Mouse (Mus musculus): ENCODE data around the gene Maz. TPM values are rescaled to one million over a fixed set of nuclear protein-coding genes. Genes with fewer than 3 reads are reported as not detected.

Maz gene
- polyA plus RNA-seq, 1 experiment from 2014 or later = 73.1 TPM

DNA sequence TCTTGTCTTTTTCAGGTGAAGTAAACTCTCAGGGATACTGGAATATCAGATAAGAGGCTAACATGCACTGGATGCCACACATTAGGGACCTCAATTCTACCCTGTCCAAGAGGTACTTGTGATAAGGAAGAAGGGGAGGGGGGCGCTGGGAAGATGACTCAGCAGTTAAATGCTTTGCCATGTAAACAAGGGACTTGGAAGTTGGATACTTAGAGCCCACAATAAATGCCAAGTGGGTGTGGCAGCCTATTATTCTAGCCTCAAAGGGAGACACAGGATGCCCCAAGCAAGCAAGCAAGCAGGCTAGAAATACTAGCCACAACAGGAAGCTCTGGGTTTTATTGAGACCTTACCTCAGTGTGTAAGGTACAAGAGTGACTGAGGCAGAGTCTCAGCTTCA lies 4.4 kb upstream of the Maz start:
- H3K9ac ChIP-seq (ENCODE audit: low read depth, low read length) = no peak overlapping the region
- no peak overlapping the region for H3K27ac ChIP-seq (ENCODE audit: low read depth, low read length)
- no peak for ATAC-seq (ENCODE audit: low FRiP score, low TSS enrichment)
- H3K4me1 ChIP-seq (ENCODE audit: control insufficient read depth, insufficient read depth, low read length) = peaks cover 7% of the 10 kb centered on the region; the same call in 1 of the 2 replicates
- no peaks in the 10 kb centered on the region for H3K9me3 ChIP-seq (ENCODE audit: control insufficient read depth, low read length)
- H3K4me2 ChIP-seq (replicated peaks; ENCODE audit: low read depth, low read length) = no peak overlapping the region
- 76% methylated on average over 1 of the region's 1 CpGs for WGBS
- no peak overlapping the region for H3K4me3 ChIP-seq (ENCODE audit: low read length)
- H3K36me3 ChIP-seq (ENCODE audit: control insufficient read depth, insufficient read depth, low read length) = peaks cover 81% of the 10 kb centered on the region
- H3K27me3 ChIP-seq (ENCODE audit: control insufficient read depth, insufficient read depth, low read length) = no peaks in the 10 kb centered on the region

DNA sequence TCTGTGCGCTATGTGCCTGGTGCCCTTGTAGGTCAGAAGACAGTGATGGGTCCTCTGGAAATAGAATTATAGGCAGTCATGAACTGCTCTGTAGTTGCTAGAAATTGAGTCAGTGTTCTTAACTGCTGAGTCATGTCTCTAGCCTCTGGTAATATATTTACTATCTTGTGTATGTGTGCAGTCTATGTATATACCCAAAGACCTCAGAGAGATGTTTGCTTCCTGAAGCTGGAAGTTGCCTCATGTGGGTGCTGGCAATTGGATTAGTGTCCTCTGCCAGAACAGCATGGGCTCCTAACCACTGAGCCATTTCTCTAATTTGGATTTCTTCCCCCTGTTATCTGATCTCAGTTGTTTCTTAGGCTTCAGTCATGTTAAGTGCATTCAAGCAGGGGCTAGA lies 3.3 kb upstream of the Maz start:
- H3K4me1 ChIP-seq (ENCODE audit: control insufficient read depth, insufficient read depth, low read length) = peaks cover 7% of the 10 kb centered on the region; the same call in 1 of the 2 replicates
- 89% methylated on average over 1 of the region's 1 CpGs for WGBS
- H3K4me3 ChIP-seq (ENCODE audit: low read length) = no peak overlapping the region
- no peak overlapping the region for H3K27ac ChIP-seq (ENCODE audit: low read depth, low read length)
- ATAC-seq (ENCODE audit: low FRiP score, low TSS enrichment) = no peak
- no peaks in the 10 kb centered on the region for H3K9me3 ChIP-seq (ENCODE audit: control insufficient read depth, low read length)
- no peak overlapping the region for H3K4me2 ChIP-seq (replicated peaks; ENCODE audit: low read depth, low read length)
- H3K36me3 ChIP-seq (ENCODE audit: control insufficient read depth, insufficient read depth, low read length) = peaks cover 73% of the 10 kb centered on the region
- no peak overlapping the region for H3K9ac ChIP-seq (ENCODE audit: low read depth, low read length)
- H3K27me3 ChIP-seq (ENCODE audit: control insufficient read depth, insufficient read depth, low read length) = no peaks in the 10 kb centered on the region

DNA sequence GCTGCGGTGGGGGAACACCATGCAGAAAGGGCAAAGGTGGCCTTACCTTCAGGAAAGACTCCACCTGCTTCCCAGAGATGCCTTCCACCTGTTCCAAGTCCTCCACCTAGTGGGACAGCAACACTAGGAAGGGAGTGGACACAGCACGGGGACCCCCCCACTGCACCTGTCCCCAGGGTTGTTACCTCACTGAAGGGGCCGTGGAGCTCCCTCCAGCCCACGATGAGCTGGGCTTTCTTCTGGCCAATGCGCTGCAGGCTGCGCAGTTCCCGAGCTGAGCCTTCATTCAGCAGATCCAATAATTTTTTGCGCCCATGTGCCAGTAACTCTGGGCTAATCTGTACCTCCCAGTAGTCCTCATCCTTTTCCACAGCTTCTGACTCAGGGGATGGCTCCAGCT lies 1.0 kb upstream of the Maz start:
- 72% methylated on average over 8 of the region's 8 CpGs for WGBS
- Histone ChIP-seq H3K4me3 (ENCODE audit: low read length) (peak overlapping the region; percentile 94), H3K27me3 (ENCODE audit: control insufficient read depth, insufficient read depth, low read length) (no peaks in the 10 kb centered on the region), H3K4me2 (replicated peaks; ENCODE audit: low read depth, low read length) (peak overlapping the region; percentile 87), H3K9ac (ENCODE audit: low read depth, low read length) (peak overlapping the region; percentile 96), H3K4me1 (ENCODE audit: control insufficient read depth, insufficient read depth, low read length) (peaks cover 24% of the 10 kb centered on the region), H3K27ac (ENCODE audit: low read depth, low read length) (peak overlapping the region; percentile 90), H3K9me3 (ENCODE audit: control insufficient read depth, low read length) (no peaks in the 10 kb centered on the region), H3K36me3 (ENCODE audit: control insufficient read depth, insufficient read depth, low read length) (peaks cover 70% of the 10 kb centered on the region)
- 0 out of 2 replicates have a peak, but pooled peaks have one; percentile 0 for ATAC-seq (ENCODE audit: low FRiP score, low TSS enrichment)

DNA sequence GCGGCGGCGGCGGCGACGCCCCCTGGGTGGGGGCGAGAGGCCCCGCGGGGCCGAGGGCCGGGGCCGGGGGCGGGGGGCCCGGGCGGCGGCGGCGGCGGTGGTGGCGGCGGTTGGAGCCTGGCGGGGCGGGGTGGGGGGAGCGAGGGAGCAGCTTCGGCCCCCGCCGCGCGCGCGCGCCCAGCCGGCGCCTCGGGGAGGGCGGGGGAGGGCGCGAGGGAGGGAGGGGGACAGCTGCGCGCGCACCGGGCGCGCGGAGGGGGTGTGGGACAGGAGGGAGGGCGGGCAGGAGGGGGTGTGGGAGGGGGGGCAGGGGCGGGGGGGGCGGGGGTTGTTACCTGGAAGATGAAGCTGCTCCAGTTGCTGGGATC lies 237 bp downstream of the Maz start:
- 3% methylated on average over 15 of the region's 48 CpGs for WGBS
- H3K4me1 ChIP-seq (ENCODE audit: control insufficient read depth, insufficient read depth, low read length) = peaks cover 36% of the 10 kb centered on the region
- peak overlapping the region; percentile 94 for H3K4me3 ChIP-seq (ENCODE audit: low read length)
- no peak; the same call in 1 of the 2 replicates for ATAC-seq (ENCODE audit: low FRiP score, low TSS enrichment)
- no peaks in the 10 kb centered on the region for H3K9me3 ChIP-seq (ENCODE audit: control insufficient read depth, low read length)
- peak overlapping the region; percentile 99; the same call in 1 of the 2 replicates for H3K27ac ChIP-seq (ENCODE audit: low read depth, low read length)
- peak overlapping the region; percentile 96 for H3K9ac ChIP-seq (ENCODE audit: low read depth, low read length)
- H3K4me2 ChIP-seq (replicated peaks; ENCODE audit: low read depth, low read length) = peak overlapping the region; percentile 87
- H3K36me3 ChIP-seq (ENCODE audit: control insufficient read depth, insufficient read depth, low read length) = peaks cover 69% of the 10 kb centered on the region
- no peaks in the 10 kb centered on the region for H3K27me3 ChIP-seq (ENCODE audit: control insufficient read depth, insufficient read depth, low read length)

DNA sequence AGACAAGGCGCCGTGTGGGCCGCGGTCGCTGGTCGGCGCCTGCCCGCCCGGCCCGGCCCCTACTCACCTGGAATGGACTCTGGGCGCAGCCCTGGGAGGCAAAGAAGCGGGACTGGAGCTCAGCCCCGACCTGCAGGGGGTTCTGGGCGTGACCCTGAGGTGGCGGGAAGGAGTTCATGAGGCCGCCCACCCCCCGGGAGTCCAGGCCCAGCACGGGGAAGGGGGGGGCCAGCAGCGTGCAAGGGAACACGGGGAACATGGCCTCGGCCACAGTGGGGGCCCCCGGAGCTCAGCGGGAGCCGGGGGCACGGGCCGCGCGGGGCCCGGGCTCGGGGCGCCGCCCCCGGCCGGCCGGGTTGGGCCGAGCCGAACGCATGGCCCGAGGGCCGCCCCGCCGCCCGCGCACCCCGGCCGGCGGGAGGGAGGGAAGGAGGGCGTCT lies 656 bp downstream of the Maz start:
- ATAC-seq (ENCODE audit: low FRiP score, low TSS enrichment) = peak; percentile 44
- Histone ChIP-seq H3K4me3 (ENCODE audit: low read length) (peak overlapping the region; percentile 94), H3K4me1 (ENCODE audit: control insufficient read depth, insufficient read depth, low read length) (peaks cover 40% of the 10 kb centered on the region), H3K27me3 (ENCODE audit: control insufficient read depth, insufficient read depth, low read length) (no peaks in the 10 kb centered on the region), H3K9ac (ENCODE audit: low read depth, low read length) (peak overlapping the region; percentile 96), H3K4me2 (replicated peaks; ENCODE audit: low read depth, low read length) (peak overlapping the region; percentile 87), H3K9me3 (ENCODE audit: control insufficient read depth, low read length) (no peaks in the 10 kb centered on the region), H3K27ac (ENCODE audit: low read depth, low read length) (peak overlapping the region; percentile 99), H3K36me3 (ENCODE audit: control insufficient read depth, insufficient read depth, low read length) (peaks cover 65% of the 10 kb centered on the region)
- WGBS = 2% methylated on average over 25 of the region's 48 CpGs

DNA sequence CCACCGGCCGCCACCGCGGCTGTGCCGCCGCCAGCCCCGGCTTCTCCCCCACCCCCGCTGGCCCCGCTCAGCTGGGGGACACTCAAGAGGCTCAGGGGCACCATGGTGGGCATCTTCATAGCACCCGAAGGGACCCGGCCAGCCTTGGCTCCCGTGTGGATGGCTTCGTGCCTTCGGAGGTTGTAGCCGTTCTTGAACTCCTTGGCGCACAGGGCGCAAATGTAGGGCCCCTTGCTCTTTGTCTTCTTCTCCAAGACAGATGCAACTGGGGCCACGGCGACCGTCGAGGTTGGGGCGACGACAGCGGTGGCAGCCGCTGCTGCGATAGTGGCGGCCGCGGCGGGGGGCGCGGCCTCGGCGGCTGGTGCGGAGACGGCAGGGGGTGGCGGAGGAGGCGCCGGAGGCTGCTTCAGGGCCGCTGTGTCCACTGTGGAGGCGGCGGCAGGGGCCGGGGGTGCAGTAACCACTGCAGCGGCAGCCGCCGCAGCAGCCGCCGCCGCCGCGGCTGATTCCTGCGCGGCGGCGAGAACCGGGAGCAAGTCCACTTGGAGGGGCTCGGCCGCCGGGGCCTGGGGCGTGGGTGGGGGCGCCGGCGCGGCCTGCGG lies 1.2 kb downstream of the Maz start:
- H3K4me3 ChIP-seq (ENCODE audit: low read length) = peak overlapping the region; percentile 94
- no peak for ATAC-seq (ENCODE audit: low FRiP score, low TSS enrichment)
- H3K4me2 ChIP-seq (replicated peaks; ENCODE audit: low read depth, low read length) = peak overlapping the region; percentile 87
- H3K27me3 ChIP-seq (ENCODE audit: control insufficient read depth, insufficient read depth, low read length) = no peaks in the 10 kb centered on the region
- peaks cover 60% of the 10 kb centered on the region for H3K36me3 ChIP-seq (ENCODE audit: control insufficient read depth, insufficient read depth, low read length)
- H3K9ac ChIP-seq (ENCODE audit: low read depth, low read length) = peak overlapping the region; percentile 96
- H3K9me3 ChIP-seq (ENCODE audit: control insufficient read depth, low read length) = no peaks in the 10 kb centered on the region
- WGBS = 1% methylated on average over 56 of the region's 65 CpGs
- peaks cover 42% of the 10 kb centered on the region for H3K4me1 ChIP-seq (ENCODE audit: control insufficient read depth, insufficient read depth, low read length)
- peak overlapping the region; percentile 99 for H3K27ac ChIP-seq (ENCODE audit: low read depth, low read length)

DNA sequence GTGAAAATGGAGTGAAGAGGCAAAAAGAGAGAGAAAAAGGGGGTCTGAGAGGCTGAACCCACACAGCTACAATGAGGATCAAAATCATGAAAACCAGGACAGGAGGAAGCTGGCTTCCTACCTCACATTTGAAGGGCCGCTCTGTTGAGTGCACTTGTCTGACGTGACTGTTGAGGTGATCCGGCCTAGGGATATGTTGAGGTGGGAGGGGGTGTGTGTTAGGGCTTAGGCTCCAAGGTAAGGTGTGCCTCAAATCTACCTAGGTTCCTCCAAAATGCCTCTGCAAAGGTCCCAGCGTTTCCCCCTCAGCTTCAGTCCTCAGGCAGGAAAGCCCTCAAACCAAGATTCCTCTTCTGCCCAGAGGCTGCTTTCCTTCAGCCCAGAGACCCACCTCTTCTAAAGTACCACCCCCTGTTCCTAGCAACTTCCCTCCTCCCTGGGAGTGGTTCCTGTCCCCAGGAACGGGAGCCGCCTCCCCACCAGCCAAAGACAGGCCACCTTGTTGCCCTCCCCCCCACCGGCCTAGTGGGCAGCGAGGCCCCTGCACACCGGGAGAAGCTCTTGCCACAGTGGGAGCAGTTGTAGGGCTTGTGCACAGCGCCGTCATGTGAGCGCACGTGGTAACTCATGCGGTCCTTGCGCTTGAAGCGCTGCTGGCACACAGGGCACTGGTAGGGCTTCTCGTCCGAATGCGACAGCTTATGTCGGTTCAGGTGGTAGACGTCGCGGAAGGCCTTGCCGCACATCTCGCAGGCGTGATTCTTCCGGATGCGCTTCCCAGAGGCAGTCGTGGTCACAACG lies 1.9 kb downstream of the Maz start:
- Histone ChIP-seq H3K27ac (ENCODE audit: low read depth, low read length) (peak overlapping the region; percentile 99), H3K27me3 (ENCODE audit: control insufficient read depth, insufficient read depth, low read length) (no peaks in the 10 kb centered on the region), H3K4me3 (ENCODE audit: low read length) (peak overlapping the region; percentile 94), H3K4me1 (ENCODE audit: control insufficient read depth, insufficient read depth, low read length) (peaks cover 48% of the 10 kb centered on the region), H3K36me3 (ENCODE audit: control insufficient read depth, insufficient read depth, low read length) (peaks cover 54% of the 10 kb centered on the region), H3K9me3 (ENCODE audit: control insufficient read depth, low read length) (no peaks in the 10 kb centered on the region), H3K9ac (ENCODE audit: low read depth, low read length) (peak overlapping the region; percentile 96), H3K4me2 (replicated peaks; ENCODE audit: low read depth, low read length) (peak overlapping the region; percentile 87)
- ATAC-seq (ENCODE audit: low FRiP score, low TSS enrichment) = peak; percentile 18
- WGBS = under 1% methylated on average over 30 of the region's 30 CpGs

DNA sequence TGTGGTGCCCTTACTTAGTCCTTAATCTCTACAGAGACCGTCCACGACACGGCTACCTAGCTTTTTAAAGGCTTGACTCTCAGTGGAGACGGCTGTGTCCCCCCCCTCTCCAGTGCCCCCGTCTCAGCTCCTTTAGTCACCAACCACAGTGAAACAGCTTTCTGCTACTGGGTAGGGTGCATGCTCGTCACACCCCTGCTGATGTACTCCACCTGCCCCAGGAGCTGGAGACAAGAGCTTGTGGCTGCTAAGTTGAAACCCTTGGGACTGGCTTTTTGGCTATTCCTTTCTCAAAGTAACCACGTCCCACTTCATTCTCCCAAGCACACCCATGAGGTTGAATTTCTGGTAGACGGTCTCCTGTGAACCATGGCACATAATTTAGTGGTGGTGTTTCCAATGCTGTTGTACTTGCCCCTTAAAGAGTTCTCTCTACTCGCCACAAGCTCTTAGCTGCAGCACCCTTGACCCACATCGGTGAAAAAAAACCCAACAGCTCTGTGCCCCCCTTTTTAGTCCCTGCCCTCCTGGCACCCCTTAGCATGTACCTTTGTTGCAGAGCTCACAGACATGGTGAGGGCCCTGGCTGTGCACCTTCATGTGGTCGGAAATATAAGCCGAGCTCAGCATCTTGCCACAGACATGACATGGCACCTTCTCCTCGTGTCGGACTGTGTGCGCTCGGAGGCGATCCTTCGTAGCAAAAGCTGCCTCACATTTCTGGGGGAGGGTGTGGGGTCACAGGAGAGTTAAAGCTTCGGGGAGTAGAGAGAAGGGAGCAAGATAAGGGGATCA lies 2.7 kb downstream of the Maz start:
- Histone ChIP-seq H3K4me2 (replicated peaks; ENCODE audit: low read depth, low read length) (peak overlapping the region; percentile 87), H3K27me3 (ENCODE audit: control insufficient read depth, insufficient read depth, low read length) (no peaks in the 10 kb centered on the region), H3K9ac (ENCODE audit: low read depth, low read length) (peak overlapping the region; percentile 96), H3K9me3 (ENCODE audit: control insufficient read depth, low read length) (no peaks in the 10 kb centered on the region), H3K4me1 (ENCODE audit: control insufficient read depth, insufficient read depth, low read length) (peaks cover 52% of the 10 kb centered on the region), H3K36me3 (ENCODE audit: control insufficient read depth, insufficient read depth, low read length) (peaks cover 45% of the 10 kb centered on the region), H3K27ac (ENCODE audit: low read depth, low read length) (peak overlapping the region; percentile 37; the same call in 1 of the 2 replicates), H3K4me3 (ENCODE audit: low read length) (peak overlapping the region; percentile 94)
- WGBS = 24% methylated on average over 19 of the region's 19 CpGs
- ATAC-seq (ENCODE audit: low FRiP score, low TSS enrichment) = no peak
